Mouse (Mus musculus) liver, postnatal 0 days (tissue): ENCODE results near the gene Prdm5. TPM values are rescaled to one million over a fixed set of nuclear protein-coding genes. Genes with fewer than 3 reads are reported as not detected.

Experiments used
- ATAC-seq: fragments of 200-750 bp; cut with Nextera tagmentation; 2 replicates; pipeline ENCODE4 v1.8.0; 2017; ENCODE audit warnings: mild to moderate bottlenecking, moderate library complexity
- DNase-seq: peaks from one replicate; pipeline ENCODE4 v3.0.0-alpha.2; 2016
- H3K27ac ChIP-seq: fragments of 300-500 bp; sonication (generic); 2 replicates; pipeline ENCODE4 v1.5.1; 2014; ENCODE audit warnings: antibody characterized with exemption, moderate library complexity, mild to moderate bottlenecking, low read depth
- H3K27me3 ChIP-seq: fragments of 300-500 bp; sonication (generic); 2 replicates; pipeline ENCODE4 v1.6.1; 2014; ENCODE audit warnings: low read length, control low read depth, mixed read lengths; ENCODE audit not compliant: insufficient read depth
- H3K36me3 ChIP-seq: fragments of 300-500 bp; sonication (generic); replicated peaks from 2 replicates; pipeline ENCODE4 v1.6.1; 2014; ENCODE audit warnings: mild to moderate bottlenecking, control low read depth, low read length, moderate library complexity, mixed read lengths; ENCODE audit not compliant: insufficient read depth
- H3K4me1 ChIP-seq: fragments of 300-500 bp; sonication (generic); 2 replicates; pipeline ENCODE4 v1.6.1; 2014; ENCODE audit warnings: antibody characterized with exemption, mild to moderate bottlenecking, control low read depth; ENCODE audit not compliant: insufficient read depth
- H3K4me2 ChIP-seq: fragments of 300-500 bp; sonication (generic); 2 replicates; pipeline ENCODE4 v1.6.1; 2014; ENCODE audit warnings: low read depth, mild to moderate bottlenecking, low read length, moderate library complexity, mixed read lengths
- H3K4me3 ChIP-seq: fragments of 300-500 bp; sonication (generic); 2 replicates; pipeline ENCODE4 v1.5.1; 2014; ENCODE audit warnings: low read depth, low read length
- H3K9ac ChIP-seq: fragments of 300-500 bp; sonication (generic); replicated peaks from 2 replicates; pipeline ENCODE4 v1.6.1; 2014; ENCODE audit warnings: mild to moderate bottlenecking, moderate library complexity
- H3K9me3 ChIP-seq: fragments of 300-500 bp; sonication (generic); 2 replicates; pipeline ENCODE4 v1.6.1; 2016; ENCODE audit warnings: mild to moderate bottlenecking, control low read depth, low read length, mixed read lengths
- CTCF ChIP-seq: sonication (generic); IDR thresholded peaks from 2 replicates; pipeline ENCODE4 v1.5.1; 2016; ENCODE audit warnings: antibody characterized with exemption, low read depth
- EP300 ChIP-seq: IDR thresholded peaks from 2 replicates; pipeline ENCODE4 v1.6.1; 2016; ENCODE audit warnings: antibody characterized with exemption, low read depth, mild to moderate bottlenecking
- WGBS: fragments of 180-500 bp; shearing (Covaris S2); extraction: QIAGEN DNeasy Blood & Tissue Kit; methylation state at CpG from one replicate; pipeline ENCODE4 v1.1.7; 2014; ENCODE audit not compliant: insufficient replicate concordance; 5-methylcytosine and 5-hydroxymethylcytosine counted together
- polyA plus RNA-seq: library from polyadenylated mRNA; unstranded; fragments of >200 nt; fragmentation: Nextera tagmentation; extraction: Ambion mirVana; gene quantifications from 2 replicates; pipeline ENCODE4 v1.2.1, GENCODE M21; 2015

Prdm5 gene
- 0.92 and 1.2 TPM in 2 replicates for polyA plus RNA-seq

GRCm38 (mm10) chr6:65778861-65779688, at the start of gene Prdm5:
Gene Prdm5, plus strand, starts transcription at chr6:65778988.
- peak within 1 kb of the TSS; percentile 69 for H3K9ac ChIP-seq
- 6% methylated on average over 44 of the region's 56 CpGs for WGBS
- peak within 1 kb of the TSS; percentile 84 for H3K4me2 ChIP-seq
- no peaks in the 10 kb centered on the region for H3K27me3 ChIP-seq
- no peaks in the 10 kb centered on the region for H3K36me3 ChIP-seq
- peak within 1 kb of the TSS; percentile 59 for H3K4me3 ChIP-seq
- no peaks in the 10 kb centered on the region for H3K9me3 ChIP-seq
- no peak within 1 kb of the TSS for H3K27ac ChIP-seq
- DNase-seq: peak; percentile 43
- ATAC-seq: peak; percentile 83
- TF ChIP-seq EP300 (no peak), CTCF (no peak)
- H3K4me1 ChIP-seq: peaks cover 8% of the 10 kb centered on the region

- no peak for DNase-seq
- no peak overlapping the region for H3K27ac ChIP-seq
- H3K4me1 ChIP-seq: no peaks in the 10 kb centered on the region
- H3K9ac ChIP-seq: no peak overlapping the region
- no peak overlapping the region for H3K4me2 ChIP-seq
- no peak for ATAC-seq
- H3K4me3 ChIP-seq: no peak overlapping the region
- TF ChIP-seq CTCF (no peak), EP300 (no peak)
- no peaks in the 10 kb centered on the region for H3K9me3 ChIP-seq
- 41% methylated on average over 6 of the region's 8 CpGs for WGBS
- no peaks in the 10 kb centered on the region for H3K27me3 ChIP-seq
- H3K36me3 ChIP-seq: no peaks in the 10 kb centered on the region
Observed at GRCm38 (mm10) chr6:65739442-65739841, 39.3 kb upstream of the Prdm5 start.

- WGBS: 62% methylated on average over 1 of the region's 1 CpGs
- DNase-seq: no peak
- TF ChIP-seq CTCF: no peak
Observed at GRCm38 (mm10) chr6:65743144-65743870, 35.5 kb upstream of the Prdm5 start.

GRCm38 (mm10) chr6:65743871-65744202, 35.0 kb upstream of the Prdm5 start:
- Histone ChIP-seq H3K4me1 (no peaks in the 10 kb centered on the region), H3K27ac (no peak overlapping the region), H3K36me3 (no peaks in the 10 kb centered on the region), H3K9ac (no peak overlapping the region), H3K9me3 (no peaks in the 10 kb centered on the region), H3K27me3 (no peaks in the 10 kb centered on the region), H3K4me2 (no peak overlapping the region), H3K4me3 (no peak overlapping the region)
- ATAC-seq: no peak
- TF ChIP-seq CTCF (no peak), EP300 (no peak)
- no peak for DNase-seq

More at GRCm38 (mm10) chr6:65743144-65743870, 35.5 kb upstream of the Prdm5 start:
- Histone ChIP-seq H3K27ac (no peak overlapping the region), H3K9me3 (no peaks in the 10 kb centered on the region), H3K4me2 (no peak overlapping the region), H3K9ac (no peak overlapping the region), H3K4me3 (no peak overlapping the region), H3K27me3 (no peaks in the 10 kb centered on the region), H3K4me1 (no peaks in the 10 kb centered on the region), H3K36me3 (no peaks in the 10 kb centered on the region)
- ATAC-seq: no peak

GRCm38 (mm10) chr6:65758214-65758613, 20.6 kb upstream of the Prdm5 start:
- no peak overlapping the region for H3K27ac ChIP-seq
- H3K27me3 ChIP-seq: no peaks in the 10 kb centered on the region
- H3K36me3 ChIP-seq: no peaks in the 10 kb centered on the region
- H3K9me3 ChIP-seq: no peaks in the 10 kb centered on the region
- no peak for TF ChIP-seq CTCF
- no peak overlapping the region for H3K9ac ChIP-seq
- no peaks in the 10 kb centered on the region for H3K4me1 ChIP-seq
- no peak for DNase-seq
- no peak overlapping the region for H3K4me2 ChIP-seq
- WGBS: 76% methylated on average over 7 of the region's 7 CpGs
- H3K4me3 ChIP-seq: no peak overlapping the region
- no peak for ATAC-seq

- H3K4me2 ChIP-seq: no peak overlapping the region
- TF ChIP-seq CTCF (no peak), EP300 (no peak)
- H3K4me1 ChIP-seq: no peaks in the 10 kb centered on the region
- WGBS: 79% methylated on average over 5 of the region's 5 CpGs
- no peak for DNase-seq
- no peaks in the 10 kb centered on the region for H3K9me3 ChIP-seq
- H3K9ac ChIP-seq: no peak overlapping the region
- no peak overlapping the region for H3K27ac ChIP-seq
- ATAC-seq: no peak
- no peaks in the 10 kb centered on the region for H3K36me3 ChIP-seq
- H3K4me3 ChIP-seq: no peak overlapping the region
- no peaks in the 10 kb centered on the region for H3K27me3 ChIP-seq
Observed at GRCm38 (mm10) chr6:65759174-65759573, 19.6 kb upstream of the Prdm5 start.
